Comparison of ENCODE assay signal across 8 mouse cellular contexts in genomic region chr13:53236434-53237401, GRCm38 (mm10). TPM values are rescaled to one million over a fixed set of nuclear protein-coding genes. Genes with fewer than 3 reads are reported as not detected.
DNase-seq lines count a peak whose midpoint lies in the region; ATAC-seq and TF ChIP-seq lines count a peak whose summit lies in the region.

No protein-coding gene starts in this region.

- no peaks in the 10 kb centered on the region for H3K36me3 ChIP-seq in E14TG2a.4 (ENCODE audit: insufficient read depth, low read length)
- no peaks in the 10 kb centered on the region for H3K36me3 ChIP-seq in forebrain, embryonic 12.5 days (replicated peaks)
- no peaks in the 10 kb centered on the region for H3K36me3 ChIP-seq in liver, embryonic 12.5 days

- 0 out of 2 replicates have a peak overlapping the region, but pooled peaks have one; percentile 21 for H3K9ac ChIP-seq in forebrain, embryonic 12.5 days
- no peak overlapping the region for H3K9ac ChIP-seq in liver, embryonic 12.5 days

- peak; percentile 36 to 81 for DNase-seq in cerebellum, postnatal 4 days (ENCODE audit: low spot score in 2 of 2)
- peak; percentile 72 for DNase-seq in lung, postnatal 10 days
- DNase-seq in liver = no peak
- no peak for DNase-seq in layer of hippocampus, adult 11-12 months (ENCODE audit: low spot score)

- peaks cover 58% of the 10 kb centered on the region for H3K4me1 ChIP-seq in E14TG2a.4 (replicated peaks; ENCODE audit: low read depth, low read length)
- peaks cover 57% of the 10 kb centered on the region for H3K4me1 ChIP-seq in forebrain, embryonic 12.5 days
- H3K4me1 ChIP-seq in liver, embryonic 12.5 days = 0 out of 2 replicates have a peak, but pooled peaks cover 5% of the 10 kb centered on the region

- 43% methylated on average over 18 of the region's 18 CpGs for WGBS in forebrain, embryonic 12.5 days
- 45% methylated on average over 18 of the region's 18 CpGs for WGBS in liver, embryonic 12.5 days (ENCODE audit: insufficient replicate concordance)

- ATAC-seq in cerebellum, adult (ENCODE audit: insufficient number of reproducible peaks, low FRiP score, low TSS enrichment) = no peak
- ATAC-seq in forebrain, embryonic 12.5 days (ENCODE audit: low FRiP score) = peak; percentile 47; the same call in 1 of the 2 replicates
- no peak for ATAC-seq in liver, embryonic 12.5 days

- peak overlapping the region; percentile 74 for H3K27ac ChIP-seq in forebrain, embryonic 12.5 days
- H3K27ac ChIP-seq in liver, embryonic 12.5 days = no peak overlapping the region

- no peak for TF ChIP-seq CTCF in E14TG2a.4 (conservative IDR thresholded peaks at IDR 0.05; ENCODE audit: low read length)

- H3K4me2 ChIP-seq in forebrain, embryonic 12.5 days = 0 out of 2 replicates have a peak overlapping the region, but pooled peaks have one; percentile 3
- H3K4me2 ChIP-seq in liver, embryonic 12.5 days = no peak overlapping the region

- peaks cover 43% of the 10 kb centered on the region for H3K27me3 ChIP-seq in E14TG2a.4 (ENCODE audit: insufficient read depth, low read length)
- H3K27me3 ChIP-seq in forebrain, embryonic 12.5 days = peaks cover 38% of the 10 kb centered on the region
- H3K27me3 ChIP-seq in liver, embryonic 12.5 days (replicated peaks) = peaks cover 34% of the 10 kb centered on the region

- H3K9me3 ChIP-seq in E14TG2a.4 (ENCODE audit: low read length) = peaks cover 17% of the 10 kb centered on the region
- no peaks in the 10 kb centered on the region for H3K9me3 ChIP-seq in forebrain, embryonic 12.5 days
- 0 out of 2 replicates have a peak, but pooled peaks cover 5% of the 10 kb centered on the region for H3K9me3 ChIP-seq in liver, embryonic 12.5 days (replicated peaks)

- 0 out of 2 replicates have a peak overlapping the region, but pooled peaks have one; percentile 3 for H3K4me3 ChIP-seq in E14TG2a.4 (replicated peaks; ENCODE audit: low read length)
- H3K4me3 ChIP-seq in forebrain, embryonic 12.5 days (replicated peaks) = no peak overlapping the region
- no peak overlapping the region for H3K4me3 ChIP-seq in liver, embryonic 12.5 days

RNA-seq across cellular contexts. Expression of gene Ror2, which starts 49.2 kb away (rescaled TPM):
- 13.9 and 18.5 TPM in 2 replicates for polyA plus RNA-seq in forebrain, embryonic 12.5 days (2016; fragmentation: Nextera tagmentation; extraction: Ambion mirVana)
- polyA plus RNA-seq in liver, embryonic 12.5 days (2016; fragmentation: Nextera tagmentation; extraction: Ambion mirVana) = 1.5 TPM in 2 replicates

Comparison
In these comparisons a context has a peak if more than half of its experiments do, and no peak if none do; other contexts are left out.
1. DNase-seq: peak in cerebellum, postnatal 4 days (2 of 2) and lung, postnatal 10 days (single experiment); none in liver (single experiment) and layer of hippocampus, adult 11-12 months (single experiment).